Mouse (Mus musculus): Measurements from ENCODE around the gene Rai14.

DNA sequence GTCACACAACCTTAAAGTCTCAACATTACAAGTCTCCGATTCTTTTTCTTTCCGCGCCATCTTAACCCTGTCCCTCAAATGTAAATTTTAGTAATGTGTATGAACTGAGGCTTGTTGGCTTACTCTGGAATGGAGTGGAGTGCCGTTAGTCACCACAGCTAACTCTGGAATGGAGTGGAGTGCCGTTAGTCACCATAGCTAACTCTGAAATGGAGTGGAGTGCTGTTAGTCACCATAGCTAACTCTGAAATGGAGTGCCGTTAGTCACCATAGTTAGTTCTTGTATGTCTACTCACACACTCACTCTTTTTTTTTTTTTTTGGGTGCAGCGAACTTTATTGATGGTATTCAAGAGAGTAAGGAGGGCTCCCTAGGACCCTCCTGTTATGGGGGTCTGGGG lies 154.4 kb downstream of the Rai14 start:
- TF ChIP-seq CTCF (IDR thresholded peaks at IDR 0.05; ENCODE audit: extremely low read depth, insufficient read length, insufficient replicate concordance, low read depth, low read length), result no peak
- no peak for TF ChIP-seq POLR2A (IDR thresholded peaks at IDR 0.05; ENCODE audit: low read depth, low read length)

Data from small intestine, adult 2 months (tissue).